Mouse (Mus musculus) MN1 (cell line): ENCODE measurements around the gene Tacr2.

Source experiments
- DNase-seq: peaks from one replicate; pipeline ENCODE4 v3.0.0-alpha.2; 2016; ENCODE audit warnings: low spot score

Gene Tacr2

DNA sequence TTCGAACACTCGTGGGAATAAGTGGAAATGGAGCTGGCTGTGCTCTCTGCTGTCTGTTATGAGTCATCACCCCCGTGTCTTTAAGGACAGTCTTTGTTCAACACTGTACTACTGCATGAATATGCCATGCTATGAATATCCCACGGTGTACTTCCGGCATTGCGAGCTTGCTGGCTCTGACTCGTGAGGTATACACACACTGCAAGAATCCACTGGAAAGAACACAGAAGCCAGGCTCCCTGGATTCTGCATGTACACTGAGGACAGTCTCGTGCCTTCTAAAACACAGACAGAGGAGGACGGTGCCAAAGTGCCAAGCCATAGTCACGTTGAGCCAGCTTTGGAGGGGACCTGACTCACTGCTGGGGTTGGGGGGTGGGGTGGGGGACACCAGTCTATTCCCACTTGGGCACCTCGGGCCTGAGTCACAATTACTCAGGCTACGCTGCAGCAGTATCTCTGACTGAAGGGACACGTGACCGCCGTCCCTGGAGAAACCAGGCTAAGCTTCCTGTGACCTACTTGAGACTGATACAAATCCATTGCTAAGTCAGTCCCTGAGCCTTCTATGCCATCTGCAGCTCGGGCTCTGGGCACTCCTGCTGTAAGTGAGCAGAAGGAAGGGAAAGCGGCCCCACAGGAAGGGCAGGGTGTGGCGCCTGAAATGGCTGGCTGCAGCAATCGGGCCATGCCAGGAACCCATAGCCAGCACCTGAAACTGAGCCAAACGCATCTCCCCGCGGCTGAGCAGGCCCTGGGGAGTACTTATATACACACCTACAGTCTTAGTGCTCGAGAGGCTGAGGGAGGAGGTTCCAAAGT, 48.0 kb downstream of the Tacr2 start:
- DNase-seq = peak; percentile 86

DNA sequence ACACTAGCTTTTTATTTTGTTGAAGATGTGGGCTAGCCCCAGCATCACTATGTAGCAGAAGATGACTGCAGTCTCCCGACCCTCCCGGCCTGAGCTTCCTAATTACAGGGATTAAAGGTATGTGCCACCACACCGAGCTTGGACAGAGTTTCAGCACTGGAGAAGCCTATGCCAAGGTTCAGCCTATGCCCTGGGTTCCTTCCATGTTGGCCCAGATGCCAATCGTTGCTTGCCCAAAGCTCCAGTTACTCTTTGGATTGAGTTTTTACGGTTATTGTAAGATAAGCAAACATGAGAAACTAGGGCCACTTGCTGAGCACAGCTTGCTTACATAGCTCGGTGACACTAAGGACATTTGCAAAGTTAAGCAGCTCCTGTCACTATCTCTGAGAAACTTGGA, 52.9 kb downstream of the Tacr2 start:
- DNase-seq = no peak

DNA sequence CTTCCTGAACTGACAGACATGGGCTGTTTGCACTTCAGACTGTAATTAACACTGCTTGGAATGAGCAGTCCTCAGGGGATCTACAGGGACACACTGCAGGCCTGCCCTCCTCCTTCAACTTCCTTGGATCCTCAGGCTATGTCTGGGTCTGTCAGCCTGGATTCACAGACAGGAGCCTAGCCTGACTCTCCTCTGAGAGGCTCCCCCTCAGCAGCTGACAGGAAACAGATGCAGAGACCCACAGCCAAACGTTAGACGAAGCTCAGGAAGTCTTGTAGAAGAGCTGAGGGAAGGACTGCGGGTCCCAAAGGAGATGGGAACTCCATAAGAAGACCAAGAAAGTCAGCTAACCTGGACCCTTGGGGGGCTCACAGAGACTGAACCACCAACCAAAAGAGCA, 54.2 kb downstream of the Tacr2 start:
- peak; percentile 50 for DNase-seq

DNA sequence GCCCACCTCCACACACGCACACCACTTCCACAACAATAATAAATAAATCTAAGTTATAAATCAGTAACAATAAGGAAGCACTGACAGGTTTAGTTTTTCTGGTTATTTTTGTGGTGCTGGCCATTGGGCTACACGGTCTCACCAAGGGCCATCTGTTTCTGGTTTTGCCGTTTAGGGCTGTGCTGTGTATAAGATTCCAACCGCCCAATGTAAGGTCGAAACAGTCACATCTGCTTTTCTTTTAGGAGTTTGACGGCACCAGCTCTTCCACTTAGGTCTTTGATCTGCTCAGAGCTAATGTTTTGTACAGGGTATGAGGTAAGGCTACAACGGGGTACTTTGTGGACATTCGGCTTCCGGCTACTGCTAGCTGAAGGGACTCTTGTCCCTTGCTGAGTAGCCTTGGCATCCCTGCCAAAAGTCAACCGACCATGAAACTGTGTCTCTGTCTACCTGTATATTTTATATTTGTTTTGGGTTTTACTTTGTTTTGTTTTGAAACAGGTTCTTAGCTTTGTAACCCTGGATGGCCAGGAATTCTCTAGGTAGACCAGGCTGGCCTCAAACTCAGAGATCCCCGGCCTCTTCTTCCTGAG, 56.8 kb downstream of the Tacr2 start:
- DNase-seq = no peak

DNA sequence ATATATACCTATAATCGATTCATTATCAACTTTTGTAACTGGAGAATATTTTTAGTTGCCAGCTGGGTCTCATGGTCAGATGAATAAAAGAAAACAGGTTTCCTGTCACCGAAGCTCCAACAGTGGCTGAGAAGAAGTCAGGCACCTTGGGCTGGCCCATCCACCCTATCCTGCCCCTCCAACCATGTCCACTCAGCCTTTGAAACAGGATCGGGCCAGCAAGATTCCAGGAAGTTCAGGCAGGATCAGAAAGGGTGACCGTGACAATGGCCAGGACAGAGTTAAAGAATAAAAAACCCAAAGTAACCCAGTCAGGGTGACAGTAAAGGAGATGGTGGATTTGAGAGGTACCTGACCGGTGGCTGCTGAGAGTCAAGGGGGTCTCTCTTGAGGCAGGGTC, 57.4 kb downstream of the Tacr2 start:
- no peak for DNase-seq

DNA sequence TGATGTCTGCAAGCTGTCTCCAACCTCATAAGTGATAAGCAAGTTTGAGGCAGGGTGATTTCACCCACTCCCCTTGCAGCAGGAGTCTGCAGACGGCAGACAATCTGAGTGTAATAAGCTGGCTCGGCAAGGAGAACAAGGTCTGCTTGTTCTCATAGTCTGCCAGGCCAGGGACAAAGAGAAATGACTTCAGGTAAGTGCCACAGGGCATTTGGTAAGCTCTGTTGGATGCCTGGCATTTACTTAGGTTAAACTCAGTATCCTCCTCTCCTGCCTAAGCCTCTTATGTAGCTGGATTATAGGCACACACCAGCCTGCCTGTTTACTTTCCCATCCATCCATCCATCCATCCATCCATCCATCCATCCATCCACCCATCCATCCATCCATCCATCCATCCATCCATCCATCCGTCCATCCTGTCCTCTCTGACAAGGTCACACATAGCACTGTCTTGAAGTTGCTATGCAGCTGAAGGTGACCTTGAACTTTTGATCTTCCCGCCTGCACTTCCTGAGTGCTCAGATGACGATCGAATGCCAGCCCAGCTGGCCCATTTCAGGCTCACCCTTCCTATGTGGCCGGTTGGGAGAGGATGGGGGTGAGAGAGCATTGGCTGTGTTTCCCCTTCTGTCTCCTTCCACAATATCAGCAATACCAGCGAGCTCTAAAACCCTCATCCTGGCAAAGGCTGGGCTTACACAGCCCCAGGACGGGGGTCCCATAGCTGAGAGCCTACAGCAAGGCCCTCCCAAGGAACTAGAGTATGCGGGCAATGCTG, 58.2 kb downstream of the Tacr2 start:
- no peak for DNase-seq

DNA sequence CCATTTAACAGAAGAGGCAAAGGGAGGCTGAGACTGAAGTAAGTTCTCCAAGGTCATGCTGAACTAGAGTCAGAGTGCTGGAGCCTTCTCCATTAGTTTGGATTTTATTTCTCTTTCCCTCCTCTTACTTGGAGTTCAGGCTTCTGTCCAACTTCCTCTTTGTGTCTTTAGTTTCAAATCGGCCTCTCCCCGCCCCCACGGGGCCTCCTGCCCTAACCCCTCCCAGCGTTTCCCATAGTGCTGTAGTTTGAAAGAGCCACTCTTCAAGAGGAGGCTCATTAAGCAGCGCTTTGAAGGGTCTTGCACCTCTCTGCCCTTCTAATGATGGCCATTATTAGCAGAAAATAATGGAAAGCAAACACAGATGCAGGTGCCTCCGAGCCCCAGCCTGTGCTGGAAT, 59.2 kb downstream of the Tacr2 start:
- DNase-seq = no peak

DNA sequence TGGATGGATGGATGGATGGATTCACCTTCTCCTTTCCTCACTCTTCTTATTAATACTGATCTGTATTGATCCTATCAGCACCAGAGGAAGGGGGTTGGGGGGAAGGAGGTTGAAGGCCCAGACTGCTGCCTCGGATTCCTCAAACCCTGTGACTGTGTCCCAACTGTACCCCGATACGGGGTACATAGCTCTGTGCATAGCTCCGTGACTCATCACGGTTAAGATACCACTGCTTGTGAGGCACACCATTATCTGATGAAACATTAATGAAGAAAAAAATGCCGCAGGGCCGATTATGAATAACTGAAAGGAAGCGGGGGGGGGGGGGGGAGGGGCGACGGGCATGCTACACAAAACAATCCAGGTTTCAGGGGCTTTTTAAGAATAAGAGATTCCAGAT, 60.9 kb downstream of the Tacr2 start:
- no peak for DNase-seq

DNA sequence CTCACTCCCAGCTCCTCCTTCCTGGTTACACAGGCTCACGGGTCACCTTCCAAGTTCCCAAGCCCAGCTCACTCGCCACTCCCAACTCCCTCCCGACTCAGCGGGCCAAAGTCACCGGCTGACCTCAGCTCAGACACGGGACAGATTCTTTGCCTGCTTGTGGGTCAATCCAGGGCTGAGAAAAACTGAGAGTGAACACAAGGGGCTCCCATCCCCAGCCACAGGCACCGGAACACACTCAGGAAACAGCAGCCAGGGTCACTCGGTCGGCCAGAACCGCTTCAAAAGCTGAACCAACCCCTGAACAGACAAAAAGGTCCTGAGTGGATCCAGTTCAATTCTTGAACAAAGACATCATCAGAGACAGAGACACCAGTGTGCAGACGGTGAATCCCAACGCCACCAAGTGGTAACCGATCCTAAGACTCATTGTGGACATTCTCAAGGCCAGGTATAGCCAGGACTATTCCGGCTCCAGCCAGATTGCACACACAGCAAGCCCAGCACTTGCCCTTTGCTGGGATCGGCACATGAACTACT, 61.7 kb downstream of the Tacr2 start:
- no peak for DNase-seq
